Mouse (Mus musculus) stomach, postnatal 0 days (tissue): Measurements from ENCODE around the gene Dazap2.

Experiments
- CTCF ChIP-seq: IDR thresholded peaks from 2 replicates; pipeline ENCODE4 v1.5.1; 2016; ENCODE audit warnings: antibody characterized with exemption, low read depth, mild to moderate bottlenecking, moderate library complexity
- EP300 ChIP-seq: optimal IDR thresholded peaks from 2 replicates; pipeline ENCODE3; 2016; ENCODE audit warnings: antibody characterized with exemption

- TF ChIP-seq CTCF (no peak), EP300 (no peak)
These were observed 49.7 kb downstream of the Dazap2 start for GRCm38 (mm10) chr15:100664813-100665274.
